Mouse (Mus musculus): Measurements from ENCODE around the gene Cdk20.

- TF ChIP-seq CTCF (IDR thresholded peaks at IDR 0.05; ENCODE audit: low read depth) (peak; percentile 92), EP300 (IDR thresholded peaks at IDR 0.05; ENCODE audit: low read depth) (no peak)
Observed at GRCm38 (mm10) chr13:64438863-64439452, 6.8 kb downstream of the Cdk20 start.
